In the genomic region with DNA sequence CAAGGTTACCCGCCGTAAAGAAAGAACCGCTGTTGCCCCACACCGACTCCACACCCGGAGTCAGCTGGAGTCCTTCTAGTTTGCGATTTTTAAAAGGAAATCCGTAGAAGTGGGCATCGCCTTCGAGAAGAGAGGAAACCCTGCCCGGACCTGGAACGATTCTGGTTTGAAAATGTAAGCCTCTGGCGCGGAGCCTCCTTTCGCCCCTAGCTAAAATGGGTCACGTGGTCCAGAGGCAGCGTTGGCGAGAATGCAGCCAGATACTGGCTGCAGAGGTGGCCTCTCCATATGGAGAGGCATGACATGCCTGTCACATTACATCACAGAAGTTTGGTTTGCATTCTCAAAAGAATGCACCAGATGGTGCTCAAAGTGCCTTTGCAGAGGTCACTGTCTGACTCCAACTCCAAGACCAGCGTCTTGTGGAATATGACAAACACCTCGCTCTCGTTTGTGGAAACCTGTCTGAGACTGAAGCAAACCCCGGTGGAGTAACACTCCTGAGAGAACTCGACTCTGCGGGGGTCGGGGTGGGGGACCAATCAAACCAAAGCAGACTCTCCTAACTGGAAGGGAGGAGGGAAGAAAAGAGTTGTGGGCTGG, we compare ENCODE assay signal across 8 mouse cellular contexts.
DNase-seq lines count a peak whose midpoint lies in the region; ATAC-seq lines count a peak whose summit lies in the region.

No protein-coding gene starts in this region.

- H3K4me1 ChIP-seq in midbrain, embryonic 15.5 days: peaks cover 7% of the 10 kb centered on the region; the same call in 1 of the 2 replicates

- no peaks in the 10 kb centered on the region for H3K9me3 ChIP-seq in midbrain, embryonic 15.5 days

- peak overlapping the region; percentile 51 for H3K4me2 ChIP-seq in midbrain, embryonic 15.5 days

- H3K4me3 ChIP-seq in midbrain, embryonic 15.5 days: peak overlapping the region; percentile 53

- ATAC-seq in inflammation-experienced regulatory T-cells, adult 6 months: peak; percentile 6
- peak; percentile 72 for ATAC-seq in midbrain, embryonic 15.5 days (replicated peaks)

- H3K27ac ChIP-seq in midbrain, embryonic 15.5 days: peak overlapping the region; percentile 53

- intact Hi-C loops in gastrocnemius, postnatal 14 days (cut with DNase I; ENCODE audit: low total_unique reads): no loop called here

- WGBS in midbrain, embryonic 15.5 days: under 1% methylated on average over 24 of the region's 24 CpGs

- no peaks in the 10 kb centered on the region for H3K36me3 ChIP-seq in midbrain, embryonic 15.5 days (replicated peaks)
- no peaks in the 10 kb centered on the region for H3K36me3 ChIP-seq in splenic B cell, adult 2 months (ENCODE audit: control insufficient read depth, insufficient read depth, low read length, poor library complexity, severe bottlenecking)

- H3K27me3 ChIP-seq in midbrain, embryonic 15.5 days (replicated peaks): no peaks in the 10 kb centered on the region
- H3K27me3 ChIP-seq in splenic B cell, adult 2 months (ENCODE audit: control insufficient read depth, insufficient read depth, low read length, poor library complexity, severe bottlenecking): no peaks in the 10 kb centered on the region

- H3K9ac ChIP-seq in midbrain, embryonic 15.5 days: peak overlapping the region; percentile 38

- peak; percentile 13 for DNase-seq in ovary, adult 18-20 months (ENCODE audit: low spot score)
- DNase-seq in ovary, postnatal 10 days (ENCODE audit: low spot score): no peak
- peak; percentile 73 to 81 for DNase-seq in cerebellum, postnatal 25 days
- peak; percentile 32 for DNase-seq in gastrocnemius, postnatal 14 days
- DNase-seq in liver: peak; percentile 79
- peak; percentile 57 for DNase-seq in splenic B cell, adult 2 months (ENCODE audit: low read depth, low spot score)
